Mouse (Mus musculus) lung, adult 2 months (tissue): ENCODE data around the gene Topaz1.

Experiments used
- CTCF ChIP-seq: fragments of 200-500 bp; IDR thresholded peaks from 2 replicates; pipeline ENCODE4 v1.5.1; 2011; ENCODE audit warnings: mild to moderate bottlenecking, low read length, control low read depth; ENCODE audit not compliant: insufficient read depth
- POLR2A ChIP-seq: fragments of 200-500 bp; IDR thresholded peaks from 2 replicates; pipeline ENCODE4 v1.6.1; 2011; ENCODE audit warnings: low read depth, mild to moderate bottlenecking, control low read depth, low read length, borderline replicate concordance; ENCODE audit errors: extremely low read depth

DNA sequence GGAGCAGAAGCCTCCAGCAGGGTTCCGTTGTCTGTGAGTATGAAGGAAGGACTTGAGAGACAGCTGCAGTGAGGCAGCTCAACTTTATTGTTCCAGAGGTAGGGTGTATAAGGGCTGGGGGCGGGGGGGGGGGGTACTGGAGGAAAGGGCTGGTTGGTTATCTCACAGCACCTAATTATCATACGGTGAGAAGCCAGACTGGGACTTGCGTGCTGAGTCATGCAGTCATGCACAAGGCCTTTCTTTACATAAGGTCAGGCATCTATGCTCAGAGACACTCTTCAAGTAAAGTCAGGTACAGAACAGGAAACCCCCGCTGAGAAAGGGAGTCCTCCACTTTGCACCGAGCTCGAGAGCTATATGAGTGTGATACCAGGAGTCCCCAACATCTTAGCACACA, 12.2 kb upstream of the Topaz1 start:
- TF ChIP-seq CTCF, result no peak
- TF ChIP-seq POLR2A, result no peak
